Mouse (Mus musculus): ENCODE results near the gene Smg8.

DNA sequence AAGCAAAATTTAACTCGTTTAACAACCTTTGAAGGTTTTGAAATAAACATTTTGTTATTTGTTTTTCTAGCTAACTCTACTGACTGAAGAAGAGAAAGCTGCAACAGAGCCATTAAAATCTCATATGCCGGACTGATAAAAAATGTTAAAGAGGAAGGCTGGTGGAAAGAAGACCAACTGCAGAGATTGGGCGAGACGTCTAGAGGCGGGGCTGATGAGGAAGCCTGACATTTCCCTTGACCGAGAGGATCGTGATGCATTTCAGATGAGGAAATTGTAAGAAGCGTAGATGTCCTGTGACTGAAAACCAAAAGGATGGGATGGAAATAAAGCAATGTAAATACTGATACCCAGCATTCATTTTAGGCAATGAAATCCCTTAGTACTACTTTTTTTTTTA lies 35.3 kb upstream of the Smg8 start:
- TF ChIP-seq POLR2A (IDR thresholded peaks at IDR 0.05; ENCODE audit: borderline replicate concordance, control insufficient read depth, low read depth, low read length) (no peak), CTCF (IDR thresholded peaks at IDR 0.05; ENCODE audit: control insufficient read depth, insufficient read depth, low read length) (no peak)
